Mouse (Mus musculus) spleen, postnatal 4 days (tissue): ENCODE measurements around the gene Man1a.

Experiments
- DNase-seq, 2 experiments: peaks; one replicate each; pipeline ENCODE4 v3.0.0; 2022; ENCODE audit warnings: low spot score in 2 of 2

The Man1a gene

DNA sequence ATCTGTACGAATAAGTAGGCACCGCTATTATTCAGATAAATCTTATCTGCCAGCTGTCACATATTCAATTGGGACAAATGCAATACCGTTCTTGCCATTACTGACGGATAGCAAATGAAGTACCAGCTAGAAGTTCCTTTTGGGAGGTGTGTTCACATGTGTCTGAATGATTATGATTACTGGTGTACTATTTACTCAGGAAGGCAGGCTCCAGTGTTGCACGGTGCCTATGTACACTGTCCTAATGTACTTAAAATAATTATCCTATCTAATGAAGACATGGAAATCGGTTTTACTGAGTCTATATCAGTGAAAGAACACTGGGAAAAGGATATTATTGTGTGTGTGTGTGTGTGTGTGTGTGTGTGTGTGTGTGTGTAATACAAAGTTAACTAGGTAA, 160.7 kb downstream of the Man1a start:
- DNase-seq: no peak

DNA sequence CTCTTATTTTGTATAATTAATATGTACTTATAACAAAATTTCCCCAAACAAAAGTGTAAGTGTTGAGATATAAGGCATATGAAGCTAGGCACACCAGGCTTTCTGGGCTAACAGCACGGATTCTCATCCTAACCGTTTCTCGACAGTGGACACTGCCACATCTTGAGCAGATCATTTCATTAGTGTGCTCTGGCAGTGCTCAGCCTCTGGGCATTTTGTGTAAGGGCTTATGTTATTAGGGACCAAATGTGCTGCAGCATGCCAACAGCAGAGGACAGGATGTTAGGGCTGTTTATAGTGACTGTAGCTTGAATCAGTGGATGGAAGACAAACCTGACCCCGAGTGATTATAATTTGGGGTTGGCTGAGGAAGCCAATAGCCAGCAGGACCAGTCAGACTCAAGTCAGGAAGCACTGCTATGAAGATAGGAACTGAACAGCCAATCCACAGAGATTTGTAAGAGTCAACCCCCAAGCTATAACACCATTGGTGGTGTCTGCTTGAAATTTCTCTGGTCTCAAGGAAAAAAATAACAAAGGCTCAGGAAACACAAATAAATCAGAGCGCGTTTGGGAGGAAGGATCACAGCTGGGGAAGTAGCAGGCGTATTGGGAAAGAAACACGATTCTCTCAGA, 161.3 kb downstream of the Man1a start:
- no peak for DNase-seq

DNA sequence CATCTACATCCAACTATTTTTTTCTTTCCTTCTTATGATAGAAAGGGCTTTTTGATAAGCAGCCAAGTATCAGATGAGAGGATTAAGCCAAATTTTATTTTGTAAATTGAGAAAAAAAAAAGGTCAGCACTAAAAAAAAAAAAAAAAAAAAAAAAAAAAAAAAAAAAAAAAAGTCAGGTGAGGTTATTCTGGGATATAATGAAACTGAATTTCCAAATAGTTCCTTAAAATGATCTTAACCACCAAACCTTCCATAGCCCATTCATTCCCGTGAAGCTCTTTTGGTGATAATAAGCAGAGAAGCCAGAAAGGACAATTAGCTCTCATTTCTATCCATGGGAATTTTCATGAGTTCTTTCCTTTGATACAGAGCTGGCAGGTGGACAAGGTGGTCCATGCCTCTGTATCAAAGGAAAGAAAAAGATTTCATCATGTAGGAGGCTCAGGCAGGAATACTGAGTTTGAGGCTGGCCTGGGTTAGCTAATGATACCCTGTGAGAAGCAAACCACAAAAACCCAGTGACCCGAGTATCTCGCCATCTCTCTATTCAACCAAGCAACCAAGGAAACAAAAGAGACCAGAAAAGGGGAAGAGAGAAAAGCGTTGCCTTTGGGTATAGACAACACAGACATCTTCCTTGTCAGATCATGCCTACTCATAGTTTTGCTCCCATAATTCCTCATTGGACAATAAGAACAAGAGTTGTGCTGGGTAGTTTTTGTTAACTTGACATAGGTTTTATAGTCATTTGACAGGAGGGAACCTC, 162.7 kb downstream of the Man1a start:
- DNase-seq: no peak

DNA sequence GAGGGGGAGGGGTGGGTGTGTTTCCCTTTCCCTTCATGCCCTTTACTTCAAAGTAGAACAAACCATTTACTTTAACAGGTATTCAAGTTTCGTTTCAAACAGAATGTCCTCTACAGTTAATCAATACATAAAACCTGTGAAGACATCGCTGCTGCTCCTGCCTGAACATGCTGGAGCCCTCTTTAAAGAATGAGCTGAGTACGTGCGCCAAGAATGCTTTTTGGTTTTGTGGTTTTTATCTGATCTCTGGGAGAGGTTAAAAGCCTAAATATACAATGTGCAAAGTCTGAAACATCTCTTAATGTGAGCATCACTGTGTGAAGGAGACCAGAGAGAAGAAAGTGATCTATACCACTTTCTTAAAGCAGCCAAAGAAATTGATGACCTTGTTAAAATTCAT, 186.9 kb downstream of the Man1a start:
- no peak for DNase-seq

DNA sequence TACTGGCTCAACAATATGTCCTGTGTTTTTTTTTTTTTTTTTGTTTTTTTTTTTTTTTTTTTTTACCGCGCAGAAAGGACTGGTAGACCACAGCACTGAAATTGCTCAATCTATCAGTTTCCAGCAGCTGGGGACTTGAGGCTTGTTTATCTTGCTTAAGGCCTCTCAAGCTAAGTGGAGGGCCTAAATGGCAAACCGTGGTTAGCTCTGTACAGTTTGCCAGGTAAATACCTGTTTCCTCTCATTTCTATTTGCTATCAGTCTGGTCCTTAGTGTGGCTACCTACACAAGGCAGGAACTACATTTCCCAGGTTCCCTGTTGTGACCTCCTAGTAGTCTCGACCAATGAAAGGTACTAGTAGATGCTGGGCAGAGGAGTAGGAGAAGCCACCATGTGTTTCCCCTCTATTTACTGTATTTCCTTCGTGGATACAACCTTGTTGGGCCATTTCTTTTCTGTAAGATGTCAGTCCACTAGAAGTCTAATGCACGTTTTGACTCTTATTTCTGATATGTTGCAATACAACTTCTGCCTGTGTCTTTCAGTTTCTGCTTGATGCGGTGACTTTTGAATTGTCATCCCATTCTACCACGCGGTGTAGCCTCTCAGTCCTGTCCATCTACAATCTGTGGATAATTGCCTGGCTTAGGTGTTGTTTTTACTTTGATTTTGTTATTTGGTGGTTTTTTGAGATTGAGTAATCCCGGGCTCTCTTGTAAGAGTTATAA, 187.9 kb downstream of the Man1a start:
- peak in 1 of 2 experiments; percentile 24 for DNase-seq

DNA sequence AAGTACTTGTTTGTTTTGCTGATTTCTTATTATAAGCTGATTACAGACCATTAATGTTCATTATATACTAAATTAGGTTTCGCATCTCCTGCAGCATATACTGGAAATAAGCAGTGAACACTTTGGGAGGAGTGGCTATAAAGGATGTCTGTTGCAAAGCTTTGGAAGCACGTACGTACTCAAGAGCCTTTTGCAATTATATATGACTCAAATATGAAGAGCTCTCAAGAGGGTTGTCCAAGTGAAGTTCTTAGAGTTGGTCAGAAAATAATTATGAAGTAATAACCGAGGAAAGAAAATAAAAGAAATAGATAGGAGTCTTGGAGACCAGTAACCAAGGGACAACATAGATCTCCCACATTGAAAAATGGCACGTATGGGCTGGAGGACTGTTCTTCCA, 189.9 kb downstream of the Man1a start:
- no peak for DNase-seq

DNA sequence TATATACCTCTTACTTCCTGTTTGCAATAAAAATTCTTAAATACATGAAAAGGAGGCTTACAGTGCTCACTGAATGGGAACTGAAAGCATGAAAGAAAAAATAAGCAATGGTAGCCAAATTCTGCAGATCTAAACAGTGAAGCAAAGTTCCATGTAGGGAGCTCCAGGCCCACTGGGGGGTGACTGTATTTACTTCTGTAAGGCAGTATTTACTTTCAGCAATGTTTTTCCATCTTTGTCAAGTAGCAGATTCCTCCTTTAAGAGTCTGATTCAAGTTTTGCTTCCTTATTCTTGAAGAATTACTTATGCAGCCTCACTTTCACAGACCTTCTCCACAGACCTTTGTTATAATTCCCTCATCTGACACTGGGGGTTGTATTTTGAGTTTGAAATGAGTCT, 195.1 kb downstream of the Man1a start:
- DNase-seq: no peak

DNA sequence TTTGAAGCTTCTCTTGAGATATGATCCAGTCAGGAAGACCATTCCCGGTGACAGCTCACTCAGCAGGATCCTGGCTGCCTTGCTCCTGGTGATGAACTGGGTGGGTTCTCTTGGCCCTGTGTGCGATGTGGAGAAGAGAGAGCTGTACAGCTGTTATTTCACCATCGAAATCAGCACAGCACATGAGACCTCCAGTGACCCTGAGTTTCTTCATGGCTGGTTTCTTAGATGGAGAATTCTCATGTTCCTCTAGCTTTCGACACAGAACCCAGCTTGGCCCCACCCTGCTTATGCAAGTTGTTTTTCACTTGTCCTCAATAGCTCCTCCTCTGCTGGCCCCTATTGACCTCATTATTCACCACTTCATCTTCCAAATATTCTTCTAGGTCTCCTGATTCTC, 200.5 kb downstream of the Man1a start:
- DNase-seq: peak in 1 of 2 experiments; percentile 33

DNA sequence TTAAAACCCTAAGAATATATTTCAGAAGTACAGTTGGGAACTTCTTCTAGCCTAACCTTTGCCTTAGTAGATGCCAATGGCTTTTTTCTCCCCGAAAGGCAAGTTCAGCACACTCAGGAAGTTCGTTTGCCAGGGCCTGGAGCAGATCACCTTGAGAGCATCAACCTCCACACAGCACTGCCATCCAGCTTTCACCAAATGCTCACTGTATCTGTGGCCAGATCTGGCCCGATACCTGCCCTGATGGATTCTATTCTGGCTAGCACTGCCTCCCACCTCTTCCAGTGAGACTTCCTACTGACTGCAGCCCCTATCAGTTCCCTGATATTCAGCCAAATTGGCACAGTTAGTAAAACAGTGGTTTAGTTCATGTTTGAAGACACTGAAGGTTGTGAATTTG, 202.2 kb downstream of the Man1a start:
- DNase-seq: no peak

DNA sequence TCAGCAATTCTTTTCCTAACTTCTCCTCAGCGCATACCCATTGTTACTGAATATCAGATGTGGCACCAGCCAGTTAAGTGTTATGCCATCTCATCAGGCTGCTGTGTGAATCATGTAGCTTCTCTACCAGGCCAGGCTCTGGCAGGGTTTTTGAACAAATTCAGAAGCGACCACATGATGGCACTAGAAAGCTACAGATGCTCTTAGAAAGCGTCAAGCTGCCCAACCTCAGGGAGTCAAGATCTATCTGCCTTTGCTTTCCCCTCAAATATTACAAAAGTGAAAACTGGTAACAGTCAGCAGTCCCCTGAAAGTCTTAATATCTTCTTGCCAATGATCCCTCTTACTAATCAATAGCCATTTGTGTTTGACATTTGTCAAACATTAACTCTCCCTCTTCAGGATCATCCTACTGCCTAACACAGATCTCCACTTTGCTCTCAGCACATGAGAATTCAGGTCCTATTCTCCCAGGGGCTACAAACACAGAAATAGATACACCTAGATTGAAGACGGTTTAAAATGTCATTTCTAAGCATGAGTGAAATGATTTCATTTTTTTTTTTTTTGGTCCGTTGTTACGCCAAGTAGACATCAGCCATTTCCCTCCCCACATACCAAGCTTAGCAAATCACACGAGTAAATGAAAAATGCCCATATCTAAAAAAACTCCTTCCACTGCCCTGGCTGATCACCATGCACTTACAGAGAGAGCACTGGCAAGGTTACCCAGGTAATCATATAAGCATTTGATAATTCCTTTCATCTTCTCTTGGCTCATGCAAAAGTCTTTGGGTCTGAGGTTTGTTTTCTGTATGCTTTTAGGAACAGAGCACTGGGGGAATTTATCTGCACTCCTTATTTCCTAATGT, 212.7 kb downstream of the Man1a start:
- peak; percentile 22 to 63 for DNase-seq

DNA sequence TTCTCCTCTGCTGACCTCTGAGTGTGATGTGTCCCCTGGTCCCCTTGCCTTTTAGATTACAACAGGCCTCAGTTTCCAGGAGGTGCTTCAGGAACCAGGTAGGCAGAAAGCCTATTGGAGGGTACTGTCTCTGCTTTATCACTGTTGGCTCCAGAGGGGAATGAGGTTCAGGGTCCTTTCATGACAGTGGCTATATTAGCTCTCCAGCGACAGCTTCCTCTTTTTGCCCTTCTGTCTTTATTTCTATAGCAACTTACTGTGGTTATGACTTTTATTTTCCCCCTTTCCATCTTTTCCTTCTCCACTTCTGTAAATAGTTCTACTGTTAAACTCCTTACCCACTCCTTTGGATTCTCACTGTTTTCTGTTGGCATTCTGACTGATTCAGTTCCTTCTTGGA, 216.5 kb downstream of the Man1a start:
- no peak for DNase-seq

DNA sequence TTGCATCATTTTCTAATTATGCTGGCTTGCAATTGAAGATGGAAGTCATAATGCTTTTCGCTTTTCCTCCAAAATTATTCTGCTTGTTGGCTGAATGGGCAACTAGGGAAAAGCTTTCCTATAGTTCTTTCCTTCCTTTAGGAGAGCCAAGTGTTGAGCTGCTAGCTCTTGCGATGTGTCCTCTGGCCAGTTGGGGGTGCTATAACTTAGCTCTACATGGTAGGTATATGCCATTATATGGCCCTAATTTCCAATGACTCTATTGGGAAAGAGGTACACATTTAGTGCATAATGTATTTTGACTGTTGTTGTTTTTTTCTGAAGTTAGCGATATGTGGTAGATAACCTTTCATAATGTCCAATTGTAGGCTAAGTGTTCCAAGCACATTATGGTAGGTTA, 217.2 kb downstream of the Man1a start:
- DNase-seq: no peak
